Mouse (Mus musculus): Measurements from ENCODE around the gene Yap1. TPM values are rescaled to one million over a fixed set of nuclear protein-coding genes. Genes with fewer than 3 reads are reported as not detected.
A peak's percentile ranks its signal among the peaks of the same experiment; 100 is the strongest.
"Not testable (repeated sequence)": the region's sequence is repeated elsewhere in the genome, so short reads cannot be mapped to it uniquely, and the experiment has no call there.

Gene Yap1
- polyA plus RNA-seq, 1 experiment from 2014 or later: 8.3 TPM

- Histone ChIP-seq H3K4me1 (replicated peaks) (0 out of 2 replicates have a peak, but pooled peaks cover 3% of the 10 kb centered on the region), H3K27me3 (no peaks in the 10 kb centered on the region), H3K4me2 (no peak overlapping the region), H3K9me3 (no peaks in the 10 kb centered on the region), H3K9ac (no peak overlapping the region), H3K4me3 (no peak overlapping the region), H3K36me3 (no peaks in the 10 kb centered on the region), H3K27ac (replicated peaks) (no peak overlapping the region)
- 84% methylated on average over 5 of the region's 5 CpGs for WGBS
- no peak for ATAC-seq (ENCODE audit: low FRiP score, low read depth)
Measured at GRCm38 (mm10) chr9:7903825-7904224, 100.6 kb downstream of the Yap1 start.

- no peaks in the 10 kb centered on the region for H3K36me3 ChIP-seq
- no peaks in the 10 kb centered on the region for H3K9me3 ChIP-seq
- 92% methylated on average over 2 of the region's 2 CpGs for WGBS
- 0 out of 2 replicates have a peak, but pooled peaks cover 3% of the 10 kb centered on the region for H3K4me1 ChIP-seq (replicated peaks)
- H3K4me2 ChIP-seq: no peak overlapping the region
- no peak for ATAC-seq (ENCODE audit: low FRiP score, low read depth)
- H3K9ac ChIP-seq: no peak overlapping the region
- H3K4me3 ChIP-seq: no peak overlapping the region
- H3K27ac ChIP-seq (replicated peaks): no peak overlapping the region
- no peaks in the 10 kb centered on the region for H3K27me3 ChIP-seq
Measured at GRCm38 (mm10) chr9:7903262-7903661, 101.1 kb downstream of the Yap1 start.

- ATAC-seq (ENCODE audit: low FRiP score, low read depth): no peak
- H3K36me3 ChIP-seq: no peaks in the 10 kb centered on the region
- 0 out of 2 replicates have a peak, but pooled peaks cover 3% of the 10 kb centered on the region for H3K4me1 ChIP-seq (replicated peaks)
- no peak overlapping the region for H3K4me2 ChIP-seq
- no peak overlapping the region for H3K4me3 ChIP-seq
- H3K27ac ChIP-seq (replicated peaks): no peak overlapping the region
- 55% methylated on average over 7 of the region's 7 CpGs for WGBS
- no peak overlapping the region for H3K9ac ChIP-seq
- no peaks in the 10 kb centered on the region for H3K27me3 ChIP-seq
- H3K9me3 ChIP-seq: no peaks in the 10 kb centered on the region
Measured at GRCm38 (mm10) chr9:7902311-7902710, 102.1 kb downstream of the Yap1 start.

- no peak overlapping the region for H3K27ac ChIP-seq (replicated peaks)
- H3K9me3 ChIP-seq: no peaks in the 10 kb centered on the region
- no peaks in the 10 kb centered on the region for H3K36me3 ChIP-seq
- H3K27me3 ChIP-seq: no peaks in the 10 kb centered on the region
- WGBS: 95% methylated on average over 8 of the region's 8 CpGs
- 0 out of 2 replicates have a peak, but pooled peaks cover 3% of the 10 kb centered on the region for H3K4me1 ChIP-seq (replicated peaks)
- no peak overlapping the region for H3K4me3 ChIP-seq
- ATAC-seq (ENCODE audit: low FRiP score, low read depth): no peak
- no peak overlapping the region for H3K9ac ChIP-seq
- no peak overlapping the region for H3K4me2 ChIP-seq
Measured at GRCm38 (mm10) chr9:7900965-7901364, 103.4 kb downstream of the Yap1 start.

GRCm38 (mm10) chr9:7897502-7897901 is 106.9 kb downstream of the Yap1 start:
- H3K9me3 ChIP-seq: no peaks in the 10 kb centered on the region
- H3K4me1 ChIP-seq (replicated peaks): 0 out of 2 replicates have a peak, but pooled peaks cover 3% of the 10 kb centered on the region
- no peaks in the 10 kb centered on the region for H3K27me3 ChIP-seq
- no peak overlapping the region for H3K4me3 ChIP-seq
- peak; percentile 77 for ATAC-seq (ENCODE audit: low FRiP score, low read depth)
- H3K9ac ChIP-seq: no peak overlapping the region
- H3K27ac ChIP-seq (replicated peaks): no peak overlapping the region
- H3K4me2 ChIP-seq: no peak overlapping the region
- H3K36me3 ChIP-seq: no peaks in the 10 kb centered on the region
- WGBS: 1% methylated on average over 3 of the region's 3 CpGs

- not testable (repeated sequence) for H3K36me3 ChIP-seq; H3K4me3 ChIP-seq; H3K4me1 ChIP-seq (replicated peaks); ATAC-seq (ENCODE audit: low FRiP score, low read depth); H3K9ac ChIP-seq; H3K27me3 ChIP-seq; H3K27ac ChIP-seq (replicated peaks); H3K9me3 ChIP-seq; H3K4me2 ChIP-seq
- WGBS: 86% methylated on average over 1 of the region's 1 CpGs
Measured at GRCm38 (mm10) chr9:7891796-7892195, 112.6 kb downstream of the Yap1 start.

GRCm38 (mm10) chr9:7891177-7891576 is 113.2 kb downstream of the Yap1 start:
- Histone ChIP-seq H3K4me3 (no peak overlapping the region), H3K27me3 (no peaks in the 10 kb centered on the region), H3K9ac (no peak overlapping the region), H3K9me3 (no peaks in the 10 kb centered on the region), H3K4me1 (replicated peaks) (no peaks in the 10 kb centered on the region), H3K36me3 (no peaks in the 10 kb centered on the region), H3K27ac (replicated peaks) (no peak overlapping the region), H3K4me2 (no peak overlapping the region)
- WGBS: 81% methylated on average over 1 of the region's 1 CpGs
- no peak for ATAC-seq (ENCODE audit: low FRiP score, low read depth)

GRCm38 (mm10) chr9:7884346-7884745 is 120.0 kb downstream of the Yap1 start:
- H3K27me3 ChIP-seq: no peaks in the 10 kb centered on the region
- no peaks in the 10 kb centered on the region for H3K9me3 ChIP-seq
- H3K4me1 ChIP-seq (replicated peaks): no peaks in the 10 kb centered on the region
- H3K4me3 ChIP-seq: no peak overlapping the region
- H3K36me3 ChIP-seq: no peaks in the 10 kb centered on the region
- H3K27ac ChIP-seq (replicated peaks): no peak overlapping the region
- no peak overlapping the region for H3K4me2 ChIP-seq
- 98% methylated on average over 3 of the region's 3 CpGs for WGBS
- H3K9ac ChIP-seq: no peak overlapping the region
- no peak for ATAC-seq (ENCODE audit: low FRiP score, low read depth)

- Histone ChIP-seq H3K27ac (replicated peaks) (no peak overlapping the region), H3K4me1 (replicated peaks) (no peaks in the 10 kb centered on the region), H3K9ac (no peak overlapping the region), H3K4me2 (no peak overlapping the region), H3K9me3 (no peaks in the 10 kb centered on the region), H3K27me3 (no peaks in the 10 kb centered on the region), H3K4me3 (no peak overlapping the region), H3K36me3 (no peaks in the 10 kb centered on the region)
- no peak for ATAC-seq (ENCODE audit: low FRiP score, low read depth)
- WGBS: 88% methylated on average over 1 of the region's 1 CpGs
Measured at GRCm38 (mm10) chr9:7882304-7882865, 122.0 kb downstream of the Yap1 start.

Other genes with a start within 250 kb of the Yap1 start
- gene Tmem123, start 240.6 kb downstream of the Yap1 start, polyA plus RNA-seq (2015; fragmentation: Nextera tagmentation; extraction: Ambion mirVana): 22.7 and 23.7 TPM in 2 replicates
- 35.0 and 44.8 TPM in 2 replicates for gene Birc2, start 167.5 kb downstream of the Yap1 start, polyA plus RNA-seq (2015; fragmentation: Nextera tagmentation; extraction: Ambion mirVana)
- gene Birc3, start 131.4 kb downstream of the Yap1 start, polyA plus RNA-seq (2015; fragmentation: Nextera tagmentation; extraction: Ambion mirVana): 2.2 and 2.4 TPM in 2 replicates
- gene Cfap300, start 38.2 kb upstream of the Yap1 start, polyA plus RNA-seq (2015; fragmentation: Nextera tagmentation; extraction: Ambion mirVana): 16.0 and 16.7 TPM in 2 replicates
- 3.1 and 4.0 TPM in 2 replicates for gene Cep126, start 129.7 kb upstream of the Yap1 start, polyA plus RNA-seq (2015; fragmentation: Nextera tagmentation; extraction: Ambion mirVana)